ENCODE assay signal across 1 mouse cellular context in the genomic region with DNA sequence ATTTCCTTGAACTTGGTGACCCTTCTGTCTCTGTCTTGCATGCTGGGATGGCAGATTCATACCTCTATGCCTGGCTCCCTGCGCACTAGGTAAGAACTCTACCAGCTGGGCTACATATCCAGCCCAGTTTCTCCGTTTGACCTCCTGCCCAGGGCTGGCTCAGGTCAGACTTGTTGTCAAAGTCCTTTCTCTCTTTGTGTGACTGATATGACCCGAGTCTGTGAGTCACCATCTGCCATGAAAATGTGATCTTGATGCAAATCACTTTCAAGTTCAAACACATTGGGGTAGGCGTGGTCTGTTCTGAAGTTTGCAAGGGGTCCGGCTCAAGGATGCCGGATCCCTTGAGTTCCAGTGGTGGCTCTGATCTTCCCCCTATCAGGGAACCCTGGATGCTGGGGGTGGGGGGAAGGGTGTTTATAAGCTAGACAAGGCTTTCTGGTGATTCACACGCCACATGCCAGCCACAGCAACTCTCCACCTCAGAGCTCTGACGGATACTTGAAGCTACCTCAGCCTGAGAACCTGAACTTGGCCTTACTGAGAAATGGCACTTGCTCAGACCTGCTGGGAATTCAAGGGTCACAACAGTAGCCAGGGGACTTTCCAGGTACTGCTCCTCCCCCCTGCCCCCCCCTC.
TF ChIP-seq lines count a peak whose summit lies in the region.

No protein-coding gene starts in this region.

TF ChIP-seq in CH12.LX, 34 proteins besides CTCF, POLR2A, EP300 and RAD21 (continued from another document):
- TF ChIP-seq TCF12 (IDR thresholded peaks at IDR 0.05; ENCODE audit: low read depth, low read length) (no peak), USF2 (conservative IDR thresholded peaks at IDR 0.05; ENCODE audit: low read depth, low read length) (no peak)
